Mouse (Mus musculus): ENCODE results near the gene Ccl22.

Gene Ccl22

GRCm38 (mm10) chr8:94745476-94746184, at the start of gene Ccl22:
Gene Ccl22 (plus strand): TSS chr8:94745590.
- DNase-seq (ENCODE audit: low spot score): no peak

GRCm38 (mm10) chr8:94695994-94696384, 49.4 kb upstream of the Ccl22 start, which contains the start of gene Pllp:
Gene Pllp (minus strand): TSS chr8:94696278.
- DNase-seq (ENCODE audit: low spot score): peak; percentile 56

- no peak for DNase-seq (ENCODE audit: low spot score)
Measured at GRCm38 (mm10) chr8:94696566-94696965, 48.8 kb upstream of the Ccl22 start.

- DNase-seq (ENCODE audit: low spot score): no peak
Measured at GRCm38 (mm10) chr8:94697956-94698355, 47.4 kb upstream of the Ccl22 start.

- peak; percentile 70 for DNase-seq (ENCODE audit: low spot score)
Measured at GRCm38 (mm10) chr8:94699366-94699765, 46.0 kb upstream of the Ccl22 start.

- DNase-seq (ENCODE audit: low spot score): no peak
Measured at GRCm38 (mm10) chr8:94700421-94700935, 44.9 kb upstream of the Ccl22 start.

- no peak for DNase-seq (ENCODE audit: low spot score)
Measured at GRCm38 (mm10) chr8:94702156-94702555, 43.2 kb upstream of the Ccl22 start.

- DNase-seq (ENCODE audit: low spot score): peak; percentile 85
Measured at GRCm38 (mm10) chr8:94702844-94703813, 42.3 kb upstream of the Ccl22 start.

GRCm38 (mm10) chr8:94703972-94704668, 41.3 kb upstream of the Ccl22 start:
- peak; percentile 98 for DNase-seq (ENCODE audit: low spot score)

GRCm38 (mm10) chr8:94704669-94704984, 40.8 kb upstream of the Ccl22 start:
- DNase-seq (ENCODE audit: low spot score): no peak

GRCm38 (mm10) chr8:94705581-94706245, 39.7 kb upstream of the Ccl22 start:
- no peak for DNase-seq (ENCODE audit: low spot score)

GRCm38 (mm10) chr8:94706732-94707395, 38.5 kb upstream of the Ccl22 start:
- no peak for DNase-seq (ENCODE audit: low spot score)

- no peak for DNase-seq (ENCODE audit: low spot score)
Measured at GRCm38 (mm10) chr8:94710336-94710735, 35.1 kb upstream of the Ccl22 start.

GRCm38 (mm10) chr8:94711160-94711718, 34.2 kb upstream of the Ccl22 start:
- no peak for DNase-seq (ENCODE audit: low spot score)

- DNase-seq (ENCODE audit: low spot score): no peak
Measured at GRCm38 (mm10) chr8:94714556-94714955, 30.8 kb upstream of the Ccl22 start.

- DNase-seq (ENCODE audit: low spot score): no peak
Measured at GRCm38 (mm10) chr8:94715871-94716270, 29.5 kb upstream of the Ccl22 start.

- no peak for DNase-seq (ENCODE audit: low spot score)
Measured at GRCm38 (mm10) chr8:94716841-94717240, 28.5 kb upstream of the Ccl22 start.

GRCm38 (mm10) chr8:94725998-94726397, 19.4 kb upstream of the Ccl22 start:
- DNase-seq (ENCODE audit: low spot score): no peak

GRCm38 (mm10) chr8:94729301-94729700, 16.1 kb upstream of the Ccl22 start:
- no peak for DNase-seq (ENCODE audit: low spot score)

- DNase-seq (ENCODE audit: low spot score): no peak
Measured at GRCm38 (mm10) chr8:94733821-94734465, 11.4 kb upstream of the Ccl22 start.

Measured in layer of hippocampus, adult 11-12 months (tissue).